Mouse (Mus musculus) B cell, adult 67 days (primary cell): Measurements from ENCODE around the gene Art4. TPM values are rescaled to one million over a fixed set of nuclear protein-coding genes. Genes with fewer than 3 reads are reported as not detected.

ENCODE experiments used
- total RNA-seq, 2 experiments: library from RNA; stranded (reverse); gene quantifications; 4 replicates each; pipeline ENCODE4 v1.2.4; 2023

Gene Art4
- total RNA-seq, result under 1 TPM; 0.20 to 0.30 TPM

DNA sequence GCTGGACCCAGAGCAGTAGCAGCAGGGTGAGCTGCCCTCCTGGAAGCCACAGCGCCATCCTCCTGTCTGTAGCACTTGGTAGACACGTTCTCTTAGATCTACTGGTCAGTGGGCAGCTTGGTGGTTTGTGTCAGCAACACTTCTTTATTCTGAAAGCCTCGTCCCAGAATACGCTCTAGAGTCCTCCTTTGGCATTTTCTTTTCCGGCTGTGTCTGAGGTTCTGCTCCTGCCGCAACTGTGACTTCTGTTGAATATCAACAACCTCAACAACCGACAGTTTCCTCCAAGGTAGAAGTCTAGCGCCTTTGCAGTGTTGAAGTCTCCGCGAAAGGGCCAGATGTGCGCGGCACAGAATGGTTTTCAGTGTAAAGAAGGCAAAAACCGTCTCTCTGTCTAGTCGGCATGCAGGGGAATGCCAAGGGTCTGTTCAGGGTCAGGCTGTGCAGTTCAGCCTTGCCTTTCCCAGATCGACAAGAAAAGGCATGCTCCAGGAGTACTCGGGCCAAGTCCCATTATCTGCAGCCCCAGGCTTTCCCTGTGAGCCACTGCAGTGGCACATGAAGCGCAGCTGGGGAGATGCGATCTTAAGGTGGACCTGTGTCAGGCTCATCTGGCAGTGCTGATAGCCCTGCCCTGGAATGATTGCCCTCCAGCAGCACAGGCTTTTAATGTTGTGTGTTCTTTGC lies at the start of gene Art4:
Art4 (minus strand) TSS at position 548 of the 687 bp plus-strand sequence.

GRCm38 (mm10) chr6:136875670-136876069 lies 18.1 kb upstream of the Art4 start, which contains the start of gene Mgp:
TSS of gene Mgp (minus strand) at chr6:136875823.

GRCm38 (mm10) chr6:136835352-136835751 lies 22.2 kb downstream of the Art4 start, which contains the start of gene Smco3:
TSS of gene Smco3 (minus strand) at chr6:136835452.

DNA sequence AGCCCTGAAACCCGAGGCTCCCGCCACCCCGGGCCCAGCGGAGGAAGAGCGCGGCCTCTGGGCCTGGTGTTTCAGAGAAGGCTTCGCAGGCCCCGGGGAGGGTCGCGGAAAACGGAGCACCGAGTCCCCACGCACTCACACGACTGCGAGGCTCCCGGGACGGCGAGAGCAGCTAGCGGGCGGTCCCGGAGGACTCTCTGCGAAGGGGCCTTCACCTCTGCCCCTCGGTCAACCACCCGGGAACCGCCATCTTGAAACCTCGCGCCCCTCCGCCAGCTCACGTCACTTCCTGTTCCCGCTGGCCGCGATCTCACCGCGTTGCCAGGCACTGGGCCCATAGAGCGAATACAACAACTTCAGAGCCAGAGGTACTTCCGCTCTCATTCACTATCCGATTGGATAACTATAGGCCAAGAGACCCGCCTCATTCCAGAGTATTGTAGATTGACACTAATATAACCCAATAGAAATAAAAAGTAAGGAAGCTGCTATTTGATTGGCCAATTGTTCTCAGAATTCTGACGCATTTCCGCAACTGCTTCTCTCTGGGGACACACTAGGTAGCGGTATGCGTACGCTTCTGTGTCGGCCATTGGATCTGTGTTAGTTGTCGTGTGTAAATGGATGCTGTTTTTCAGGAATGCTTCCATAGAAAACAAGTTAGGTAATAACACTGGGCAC lies 29.5 kb downstream of the Art4 start, which contains the start of gene Wbp11:
Wbp11 (minus strand) TSS at position 353 of the 681 bp plus-strand sequence.

DNA sequence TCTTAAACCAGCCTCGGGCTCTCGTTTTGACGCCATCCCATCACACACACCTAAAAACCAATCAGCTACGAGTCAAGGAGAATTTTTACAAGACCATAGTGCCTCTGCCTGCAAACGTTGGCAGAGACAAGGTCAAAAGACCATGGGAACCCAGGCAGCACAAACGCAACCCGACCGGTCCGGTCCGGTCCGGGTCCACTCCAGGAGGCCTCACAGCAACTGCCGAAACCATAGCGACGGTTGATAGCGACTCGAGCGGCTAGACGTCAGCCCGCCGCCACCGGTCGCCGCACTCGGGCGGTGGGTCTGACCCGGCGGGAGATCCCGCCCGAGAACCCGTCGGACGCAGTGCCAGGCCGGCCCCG lies 30.0 kb downstream of the Art4 start, which contains the start of gene BC049715:
BC049715 (plus strand) TSS at position 111 of the 365 bp plus-strand sequence.

DNA sequence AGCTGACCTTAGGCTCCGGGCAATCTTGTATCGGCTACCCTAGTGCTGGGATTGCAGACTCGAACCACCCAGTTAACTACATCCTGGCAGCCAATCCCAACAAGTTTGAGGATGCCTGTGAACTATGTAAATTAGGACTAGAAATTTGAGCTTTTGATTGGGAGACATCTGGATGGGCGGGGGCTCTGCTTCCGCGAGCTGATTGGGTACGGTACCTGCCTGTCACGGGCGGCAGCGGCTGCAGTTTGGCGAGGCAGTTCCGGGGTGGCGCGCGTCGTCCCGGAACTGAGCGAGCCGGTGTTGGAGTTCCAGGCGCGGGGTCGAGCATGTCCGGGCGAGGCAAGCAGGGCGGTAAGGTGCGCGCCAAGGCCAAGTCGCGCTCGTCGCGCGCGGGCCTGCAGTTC lies 49.5 kb downstream of the Art4 start, which contains the start of gene H2afj:
H2afj (plus strand) TSS at position 231 of the 404 bp plus-strand sequence.

GRCm38 (mm10) chr6:136803739-136804633 lies 53.5 kb downstream of the Art4 start, which contains the start of gene Hist4h4:
TSS of gene Hist4h4 (minus strand) at chr6:136804415.

Other genes starting within 250 kb of the Art4 start
- 10 to 100 TPM; 72.2 to 81.9 TPM for gene Plbd1, start 195.8 kb downstream of the Art4 start, total RNA-seq
- under 1 TPM in 1 of 2 experiments, not detected in 1; 0.18 TPM for gene Gucy2c, start 76.0 kb downstream of the Art4 start, total RNA-seq
- gene Hist4h4, start 53.3 kb downstream of the Art4 start, total RNA-seq, result 10 to 100 TPM; 15.8 to 18.8 TPM
- gene H2afj, start 49.5 kb downstream of the Art4 start, total RNA-seq, result 10 to 100 TPM; 49.2 to 56.7 TPM
- 1 to 10 TPM; 2.5 to 4.4 TPM for gene BC049715, start 30.1 kb downstream of the Art4 start, total RNA-seq
- gene Wbp11, start 29.5 kb downstream of the Art4 start, total RNA-seq, result 100 to 1,000 TPM; 207 to 229 TPM
- gene Smco3, start 22.3 kb downstream of the Art4 start, total RNA-seq, result not detected
- not detected for gene Mgp, start 18.1 kb upstream of the Art4 start, total RNA-seq
- 10 to 100 TPM; 12.0 to 20.0 TPM for gene Erp27, start 64.4 kb upstream of the Art4 start, total RNA-seq
- not detected for gene Pde6h, start 66.1 kb upstream of the Art4 start, total RNA-seq
- 1,000 to 10,000 TPM in 1 of 2 experiments, 100 to 1,000 TPM in 1; 992 to 1,053 TPM for gene Arhgdib, start 84.2 kb upstream of the Art4 start, total RNA-seq